Mouse (Mus musculus) lung, postnatal 0 days (tissue): ENCODE measurements at regions not wholly inside any gene's neighbourhood (a gene's known extent, or its start where the extent isn't known, plus 50 kb on each side); places are given as distances from the start of the nearest gene placed in this dataset.

Experiments used
- CTCF ChIP-seq: IDR thresholded peaks from 2 replicates; pipeline ENCODE4 v1.5.1; 2016; ENCODE audit warnings: antibody characterized with exemption, mild to moderate bottlenecking
- EP300 ChIP-seq: IDR thresholded peaks from 2 replicates; pipeline ENCODE4 v1.6.1; 2016; ENCODE audit warnings: antibody characterized with exemption, mild to moderate bottlenecking, control low read depth

DNA sequence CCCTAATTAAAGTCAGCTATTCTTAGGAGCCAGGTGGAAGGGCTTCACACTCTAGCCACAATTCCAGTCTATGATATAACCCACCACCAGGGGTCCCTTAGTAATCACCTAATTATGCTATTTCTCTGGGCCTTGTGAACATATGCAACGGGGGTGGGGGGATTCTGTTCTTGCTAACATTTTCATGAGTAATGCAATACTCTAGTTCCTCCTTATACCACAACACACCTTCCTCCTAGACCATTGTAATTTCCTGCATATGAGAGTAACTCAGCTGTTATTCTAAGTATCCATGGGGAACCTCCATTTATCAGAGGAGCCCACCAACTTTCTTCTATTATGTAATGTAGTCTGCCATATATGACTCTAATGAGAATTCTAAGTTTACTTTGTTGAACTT is 1085.4 kb upstream of the Zfp386 start:
- TF ChIP-seq CTCF (no peak), EP300 (no peak)
